Mouse (Mus musculus): ENCODE data around the gene Spen.
"Not testable (repeated sequence)": the region's sequence is repeated elsewhere in the genome, so short reads cannot be mapped to it uniquely, and the experiment has no call there.

The Spen gene

GRCm38 (mm10) chr4:141561331-141561919 lies 23.0 kb upstream of the Spen start:
- intact Hi-C loops (cut with DNase I), result loop anchor here (5.0 kb wide), 1 partner anchor 69 kb away; no protein-coding TSS in a partner anchor

GRCm38 (mm10) chr4:141559898-141560263 lies 21.5 kb upstream of the Spen start:
- intact Hi-C loops (cut with DNase I), result loop anchor here (5.0 kb wide), 1 partner anchor 68 kb away; no protein-coding TSS in a partner anchor

GRCm38 (mm10) chr4:141559131-141559897 lies 20.9 kb upstream of the Spen start:
- intact Hi-C loops (cut with DNase I), result no loop called here

- intact Hi-C loops (cut with DNase I), result no loop called here
Measured at GRCm38 (mm10) chr4:141558658-141559057, 20.3 kb upstream of the Spen start.

GRCm38 (mm10) chr4:141556163-141556562 lies 17.8 kb upstream of the Spen start:
- intact Hi-C loops (cut with DNase I), result not testable (repeated sequence)

- intact Hi-C loops (cut with DNase I), result not testable (repeated sequence)
Measured at GRCm38 (mm10) chr4:141554255-141554865, 16.0 kb upstream of the Spen start.

GRCm38 (mm10) chr4:141552484-141552883 lies 14.1 kb upstream of the Spen start:
- intact Hi-C loops (cut with DNase I), result no loop called here

- intact Hi-C loops (cut with DNase I), result loop anchor here (5.0 kb wide), 1 partner anchor 40 kb away; no protein-coding TSS in a partner anchor
Measured at GRCm38 (mm10) chr4:141547299-141547698, 8.9 kb upstream of the Spen start.

- intact Hi-C loops (cut with DNase I), result loop anchor here (5.0 kb wide), 1 partner anchor 39 kb away; no protein-coding TSS in a partner anchor
Measured at GRCm38 (mm10) chr4:141546334-141547200, 8.2 kb upstream of the Spen start.

GRCm38 (mm10) chr4:141545743-141546333 lies 7.4 kb upstream of the Spen start:
- intact Hi-C loops (cut with DNase I), result loop anchor here (5.0 kb wide), 1 partner anchor 39 kb away; no protein-coding TSS in a partner anchor

GRCm38 (mm10) chr4:141545071-141545742 lies 6.8 kb upstream of the Spen start:
- intact Hi-C loops (cut with DNase I), result loop anchor here (5.0 kb wide), 1 partner anchor 38 kb away; no protein-coding TSS in a partner anchor

- intact Hi-C loops (cut with DNase I), result no loop called here
Measured at GRCm38 (mm10) chr4:141544536-141544935, 6.1 kb upstream of the Spen start.

GRCm38 (mm10) chr4:141543593-141543992 lies 5.2 kb upstream of the Spen start:
- intact Hi-C loops (cut with DNase I), result no loop called here

- intact Hi-C loops (cut with DNase I), result no loop called here
Measured at GRCm38 (mm10) chr4:141541851-141542250, 3.5 kb upstream of the Spen start.

GRCm38 (mm10) chr4:141540844-141541243 lies 2.4 kb upstream of the Spen start:
- intact Hi-C loops (cut with DNase I), result no loop called here

- intact Hi-C loops (cut with DNase I), result loop anchor here (5.0 kb wide), 1 partner anchor 37 kb away; no protein-coding TSS in a partner anchor
Measured at GRCm38 (mm10) chr4:141539213-141539767, 893 bp upstream of the Spen start.

- intact Hi-C loops (cut with DNase I), result loop anchor here (5.0 kb wide), 1 partner anchor 36 kb away; no protein-coding TSS in a partner anchor
Measured at GRCm38 (mm10) chr4:141537706-141538407, 540 bp downstream of the Spen start.

GRCm38 (mm10) chr4:141537226-141537610 lies 1.2 kb downstream of the Spen start:
- intact Hi-C loops (cut with DNase I), result loop anchor here (5.0 kb wide), 1 partner anchor 35 kb away; no protein-coding TSS in a partner anchor
